Mouse (Mus musculus) forebrain, embryonic 10.5 days (tissue): ENCODE data around the gene Tsen2. TPM values are rescaled to one million over a fixed set of nuclear protein-coding genes. Genes with fewer than 3 reads are reported as not detected.

Experiments
- DNase-seq: peaks from one replicate; pipeline ENCODE4 v3.0.0-alpha.2; 2017; ENCODE audit warnings: low spot score; ENCODE audit errors: extremely low spot score
- H3K27ac ChIP-seq: fragments of 300-500 bp; sonication (generic); 2 replicates; pipeline ENCODE4 v1.5.1; 2016; ENCODE audit warnings: mild to moderate bottlenecking
- H3K27me3 ChIP-seq: fragments of 300-500 bp; sonication (generic); 2 replicates; pipeline ENCODE4 v1.6.1; 2016; ENCODE audit warnings: mild to moderate bottlenecking; ENCODE audit not compliant: poor library complexity, severe bottlenecking
- H3K36me3 ChIP-seq: fragments of 300-500 bp; sonication (generic); replicated peaks from 2 replicates; pipeline ENCODE4 v1.6.1; 2016; ENCODE audit warnings: mild to moderate bottlenecking, moderate library complexity
- H3K4me1 ChIP-seq: fragments of 300-500 bp; sonication (generic); 2 replicates; pipeline ENCODE4 v1.6.1; 2016
- H3K4me3 ChIP-seq: fragments of 300-500 bp; sonication (generic); 2 replicates; pipeline ENCODE4 v1.5.1; 2016; ENCODE audit warnings: mild to moderate bottlenecking, moderate library complexity
- H3K9me3 ChIP-seq: fragments of 300-500 bp; sonication (generic); 2 replicates; pipeline ENCODE4 v1.6.1; 2016; ENCODE audit warnings: mild to moderate bottlenecking, moderate library complexity
- WGBS: fragments of 180-500 bp; shearing (Covaris S2); methylation state at CpG from one replicate; pipeline ENCODE4 v1.1.7; 2016; 5-methylcytosine and 5-hydroxymethylcytosine counted together
- polyA plus RNA-seq: library from polyadenylated mRNA; unstranded; fragments of >200 nt; fragmentation: Nextera tagmentation; extraction: Ambion mirVana; gene quantifications from 2 replicates; pipeline ENCODE4 v1.2.1, GENCODE M21; 2016

The Tsen2 gene
- polyA plus RNA-seq, 1 experiment from 2014 or later, result 39.9 TPM

- WGBS, result 93% methylated on average over 5 of the region's 5 CpGs
- Histone ChIP-seq H3K36me3 (peaks cover 33% of the 10 kb centered on the region), H3K27me3 (no peaks in the 10 kb centered on the region), H3K4me3 (no peak overlapping the region), H3K9me3 (no peaks in the 10 kb centered on the region), H3K27ac (no peak overlapping the region), H3K4me1 (peaks cover 23% of the 10 kb centered on the region)
- DNase-seq, result no peak
Measured at GRCm38 (mm10) chr6:115546276-115546675, 1.8 kb downstream of the Tsen2 start.

- DNase-seq, result no peak
- 85% methylated on average over 5 of the region's 5 CpGs for WGBS
- H3K4me1 ChIP-seq, result no peaks in the 10 kb centered on the region
- H3K4me3 ChIP-seq, result no peak overlapping the region
- no peaks in the 10 kb centered on the region for H3K9me3 ChIP-seq
- no peak overlapping the region for H3K27ac ChIP-seq
- H3K36me3 ChIP-seq, result peaks cover 86% of the 10 kb centered on the region
- H3K27me3 ChIP-seq, result no peaks in the 10 kb centered on the region
Measured at GRCm38 (mm10) chr6:115555485-115555884, 11.0 kb downstream of the Tsen2 start.

GRCm38 (mm10) chr6:115558176-115558575, 13.7 kb downstream of the Tsen2 start:
- no peak for DNase-seq
- Histone ChIP-seq H3K36me3 (peaks cover 90% of the 10 kb centered on the region), H3K27me3 (no peaks in the 10 kb centered on the region), H3K9me3 (no peaks in the 10 kb centered on the region), H3K4me1 (no peaks in the 10 kb centered on the region), H3K4me3 (no peak overlapping the region), H3K27ac (no peak overlapping the region)
- WGBS, result 91% methylated on average over 2 of the region's 2 CpGs

DNA sequence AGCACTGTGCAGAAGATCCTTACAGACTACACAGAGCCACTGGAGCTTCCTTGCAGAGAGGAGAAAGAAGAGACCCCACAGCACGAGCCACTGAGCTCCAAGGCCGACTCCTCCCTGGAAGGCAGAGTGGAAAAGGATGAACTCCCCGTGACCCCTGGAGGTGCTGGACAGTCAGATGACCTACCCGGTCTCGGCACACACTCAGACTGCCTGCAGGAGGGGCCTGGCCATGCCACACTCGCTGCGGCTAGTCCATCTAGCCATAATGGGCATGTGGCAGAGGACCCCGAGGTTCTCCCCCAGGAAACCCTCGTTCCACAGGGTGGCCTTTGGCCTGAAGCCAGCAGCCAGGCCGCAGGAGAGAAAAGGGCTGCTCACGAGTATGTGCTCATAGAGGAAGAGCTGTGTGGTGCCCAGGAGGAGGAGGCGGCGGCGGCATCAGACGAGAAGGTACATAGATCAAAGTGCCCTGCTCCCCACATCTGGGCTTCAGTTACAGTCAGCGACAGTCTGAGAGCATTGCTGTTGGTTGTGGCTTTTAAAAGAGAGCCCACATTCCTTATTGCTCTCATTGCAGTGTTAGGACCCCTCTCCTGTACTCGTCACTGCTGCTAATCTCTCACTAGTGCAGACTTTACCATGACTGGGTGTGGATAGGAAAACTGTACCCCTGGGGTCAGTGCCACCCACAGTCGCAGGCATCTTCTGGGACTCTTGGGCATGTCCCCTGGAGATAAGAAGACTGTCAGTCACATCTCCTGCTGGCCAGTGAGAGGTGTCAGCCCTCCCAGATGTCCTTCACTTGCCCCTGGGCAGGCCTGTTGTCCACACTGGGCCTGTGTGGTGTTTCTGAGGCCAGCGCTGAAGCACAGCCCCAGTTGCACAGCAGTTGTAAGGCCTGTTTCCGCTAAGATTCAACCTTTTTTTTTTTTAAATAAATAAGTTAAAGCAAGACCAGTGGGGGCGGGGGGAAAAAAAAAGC, 15.5 kb downstream of the Tsen2 start:
- WGBS, result 87% methylated on average over 21 of the region's 21 CpGs
- no peak overlapping the region for H3K4me3 ChIP-seq
- H3K27me3 ChIP-seq, result no peaks in the 10 kb centered on the region
- no peaks in the 10 kb centered on the region for H3K4me1 ChIP-seq
- no peak overlapping the region for H3K27ac ChIP-seq
- peaks cover 85% of the 10 kb centered on the region for H3K36me3 ChIP-seq
- DNase-seq, result no peak
- no peaks in the 10 kb centered on the region for H3K9me3 ChIP-seq

GRCm38 (mm10) chr6:115565479-115566045, 21.1 kb downstream of the Tsen2 start:
- H3K27me3 ChIP-seq, result no peaks in the 10 kb centered on the region
- H3K36me3 ChIP-seq, result peaks cover 91% of the 10 kb centered on the region
- H3K4me1 ChIP-seq, result no peaks in the 10 kb centered on the region
- DNase-seq, result no peak
- no peak overlapping the region for H3K27ac ChIP-seq
- peaks cover 9% of the 10 kb centered on the region for H3K9me3 ChIP-seq
- WGBS, result 92% methylated on average over 6 of the region's 6 CpGs
- H3K4me3 ChIP-seq, result no peak overlapping the region

DNA sequence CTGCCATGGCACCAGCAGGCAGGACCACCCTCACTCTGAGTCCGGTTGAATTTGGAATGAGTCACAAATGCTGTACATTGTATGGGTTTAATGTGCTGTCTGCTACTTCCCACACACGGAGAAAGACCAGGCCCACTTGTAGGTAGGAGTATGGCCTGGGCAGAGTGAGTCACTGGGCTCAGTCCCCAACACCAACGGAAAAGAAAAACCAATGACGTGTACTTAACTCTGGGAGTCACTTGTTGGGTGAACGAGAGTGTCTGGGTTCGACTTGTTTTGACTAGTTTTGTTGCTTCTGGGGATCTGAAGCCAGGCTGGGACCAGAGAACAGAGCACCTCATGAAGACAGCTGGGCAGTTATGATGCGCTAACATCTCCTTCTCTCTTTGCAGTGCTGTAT, 29.7 kb downstream of the Tsen2 start:
- Histone ChIP-seq H3K36me3 (peaks cover 84% of the 10 kb centered on the region), H3K4me3 (no peak overlapping the region), H3K27ac (no peak overlapping the region), H3K4me1 (no peaks in the 10 kb centered on the region), H3K27me3 (no peaks in the 10 kb centered on the region), H3K9me3 (peaks cover under 1% of the 10 kb centered on the region; the same call in 1 of the 2 replicates)
- no peak for DNase-seq
- 92% methylated on average over 7 of the region's 7 CpGs for WGBS

- H3K27me3 ChIP-seq, result no peaks in the 10 kb centered on the region
- 90% methylated on average over 5 of the region's 5 CpGs for WGBS
- H3K4me1 ChIP-seq, result no peaks in the 10 kb centered on the region
- H3K9me3 ChIP-seq, result no peaks in the 10 kb centered on the region
- no peak overlapping the region for H3K27ac ChIP-seq
- H3K4me3 ChIP-seq, result no peak overlapping the region
- no peak for DNase-seq
- peaks cover 72% of the 10 kb centered on the region for H3K36me3 ChIP-seq
Measured at GRCm38 (mm10) chr6:115577407-115577806, 32.9 kb downstream of the Tsen2 start.

- Histone ChIP-seq H3K27ac (no peak overlapping the region), H3K4me3 (no peak overlapping the region), H3K36me3 (peaks cover 68% of the 10 kb centered on the region), H3K27me3 (no peaks in the 10 kb centered on the region), H3K9me3 (no peaks in the 10 kb centered on the region), H3K4me1 (no peaks in the 10 kb centered on the region)
- DNase-seq, result no peak
- 94% methylated on average over 9 of the region's 9 CpGs for WGBS
Measured at GRCm38 (mm10) chr6:115577941-115578340, 33.5 kb downstream of the Tsen2 start.

DNA sequence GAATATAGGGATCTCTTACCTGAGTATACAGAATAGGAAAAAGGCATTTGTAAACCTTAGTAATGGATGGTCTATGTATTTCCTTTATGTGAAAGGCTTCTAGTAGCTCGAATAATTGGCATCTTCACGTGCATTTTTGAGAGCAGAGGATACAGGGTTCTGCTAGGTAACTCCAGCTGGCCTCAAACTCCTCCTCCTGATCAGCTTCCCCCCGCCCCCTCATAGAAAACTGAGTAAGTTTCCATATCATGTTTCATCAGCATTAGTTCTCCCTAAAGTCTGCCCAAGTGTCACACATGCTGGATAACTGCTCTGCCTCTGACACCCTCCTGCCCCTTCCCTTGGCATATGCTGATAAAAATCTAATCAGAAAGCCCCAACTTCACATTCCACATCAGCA, 36.3 kb downstream of the Tsen2 start:
- Histone ChIP-seq H3K27ac (no peak overlapping the region), H3K9me3 (no peaks in the 10 kb centered on the region), H3K36me3 (peaks cover 49% of the 10 kb centered on the region), H3K4me3 (no peak overlapping the region), H3K27me3 (no peaks in the 10 kb centered on the region), H3K4me1 (no peaks in the 10 kb centered on the region)
- WGBS, result 76% methylated on average over 3 of the region's 3 CpGs
- no peak for DNase-seq

- H3K4me3 ChIP-seq, result no peak overlapping the region
- 82% methylated on average over 10 of the region's 10 CpGs for WGBS
- H3K4me1 ChIP-seq, result no peaks in the 10 kb centered on the region
- H3K9me3 ChIP-seq, result no peaks in the 10 kb centered on the region
- DNase-seq, result no peak
- peaks cover 32% of the 10 kb centered on the region for H3K36me3 ChIP-seq
- no peaks in the 10 kb centered on the region for H3K27me3 ChIP-seq
- H3K27ac ChIP-seq, result no peak overlapping the region
Measured at GRCm38 (mm10) chr6:115582328-115583115, 38.1 kb downstream of the Tsen2 start.

- Histone ChIP-seq H3K27ac (no peak overlapping the region), H3K27me3 (no peaks in the 10 kb centered on the region), H3K4me1 (no peaks in the 10 kb centered on the region), H3K4me3 (no peak overlapping the region), H3K36me3 (peaks cover 22% of the 10 kb centered on the region), H3K9me3 (no peaks in the 10 kb centered on the region)
- WGBS, result 86% methylated on average over 6 of the region's 6 CpGs
- DNase-seq, result no peak
Measured at GRCm38 (mm10) chr6:115583430-115584125, 39.1 kb downstream of the Tsen2 start.

DNA sequence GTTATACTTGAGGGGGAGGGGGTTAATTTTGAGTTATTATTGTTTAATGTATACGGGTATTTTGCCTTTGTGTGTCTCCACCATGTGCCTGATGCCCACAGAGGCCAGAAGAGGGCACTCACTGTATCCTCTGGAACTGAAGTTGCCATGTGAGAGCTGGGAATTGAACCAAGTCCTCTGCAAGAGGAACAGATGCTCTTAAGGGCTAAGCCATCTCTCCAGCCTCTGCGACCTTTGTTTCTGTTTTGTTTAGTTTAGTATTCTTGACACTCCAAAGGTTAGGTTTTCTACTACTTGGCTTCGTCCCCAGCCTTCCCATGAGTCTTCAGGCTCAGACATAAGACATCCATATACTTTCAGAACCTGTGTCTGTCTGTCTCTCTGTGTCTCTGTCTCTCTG, 39.7 kb downstream of the Tsen2 start:
- Histone ChIP-seq H3K4me3 (no peak overlapping the region), H3K9me3 (no peaks in the 10 kb centered on the region), H3K4me1 (no peaks in the 10 kb centered on the region), H3K27me3 (no peaks in the 10 kb centered on the region), H3K36me3 (peaks cover 16% of the 10 kb centered on the region), H3K27ac (no peak overlapping the region)
- 85% methylated on average over 3 of the region's 3 CpGs for WGBS
- no peak for DNase-seq
